Mouse (Mus musculus) Patski (cell line): ENCODE data around the gene Lipe. TPM values are rescaled to one million over a fixed set of nuclear protein-coding genes. Genes with fewer than 3 reads are reported as not detected.

Experiments
- ATAC-seq: fragments of 100-300 bp; one replicate; pipeline ENCODE4 v1.8.0; 2021
- CTCF ChIA-PET: fragments of 350-600 bp; sonication (Branson Sonifier 250); formaldehyde crosslinking; loops from one replicate; lab custom pipeline; 2022; ENCODE audit warnings: inconsistent platforms; lab: Charles Lee
- POLR2A ChIA-PET: fragments of 350-600 bp; sonication (Branson Sonifier 250); formaldehyde crosslinking; loops from one replicate; lab custom pipeline; 2022; ENCODE audit warnings: antibody characterized with exemption, inconsistent platforms; lab: Charles Lee
- DNase-seq: peaks from one replicate; pipeline ENCODE4 v3.0.0-alpha.2; 2011; ENCODE audit warnings: low read depth, low spot score
- H3K27me3 ChIP-seq: fragments of 371-371 bp; one replicate; pipeline ENCODE4 v1.5.1; 2021
- CTCF ChIP-seq: fragments of 100-300 bp; IDR thresholded peaks from one replicate; pipeline ENCODE4 v1.5.1; 2021
- in situ Hi-C: fragments of 300-500 bp; cut with MboI; formaldehyde crosslinking; loops from 3 replicates; pipeline ENCODE4 v1.11.1; 2018; ENCODE audit warnings: low pct_unique_long_range_greater_than_20kb, mixed read lengths
- polyA plus RNA-seq: library from polyadenylated mRNA; unstranded; gene quantifications from one replicate; pipeline ENCODE4 v1.2.3, GENCODE M21; 2021

Lipe gene
- polyA plus RNA-seq, 1 experiment from 2014 or later: 13.2 TPM

- POLR2A ChIA-PET: no interaction called here
- ATAC-seq: no peak
- H3K27me3 ChIP-seq: no peaks in the 10 kb centered on the region
- CTCF ChIA-PET: no interaction called here
- no peak for TF ChIP-seq CTCF
- no peak for DNase-seq
- in situ Hi-C loops: no loop called here
Observed at GRCm38 (mm10) chr7:25387811-25388440, 10.6 kb downstream of the Lipe start.

GRCm38 (mm10) chr7:25385850-25386555 is 12.5 kb downstream of the Lipe start:
- ATAC-seq (no peak), DNase-seq (peak; percentile 80)
- TF ChIP-seq CTCF: no peak
- in situ Hi-C loops: no loop called here
- POLR2A ChIA-PET: no interaction called here
- CTCF ChIA-PET: interaction anchor here (0.9 to 2.4 kb wide), 5 partner anchors 9 to 70 kb away, joined by 3 to 9 read pairs (median 3); partner anchors contain the start of gene Lipe
- H3K27me3 ChIP-seq: no peaks in the 10 kb centered on the region

GRCm38 (mm10) chr7:25385259-25385658 is 13.3 kb downstream of the Lipe start:
- no peaks in the 10 kb centered on the region for H3K27me3 ChIP-seq
- ATAC-seq: no peak
- ChIA-PET CTCF (interaction anchor here (1.0 to 2.4 kb wide), 3 partner anchors 13 to 19 kb away, joined by 3 to 9 read pairs (median 3); partner anchors contain the start of gene Lipe), POLR2A (no interaction called here)
- no peak for DNase-seq
- in situ Hi-C loops: no loop called here
- TF ChIP-seq CTCF: no peak

- in situ Hi-C loops: no loop called here
- ATAC-seq (no peak), DNase-seq (no peak)
- H3K27me3 ChIP-seq: no peaks in the 10 kb centered on the region
- no peak for TF ChIP-seq CTCF
- CTCF ChIA-PET: interaction anchor here (1.0 to 2.4 kb wide), 3 partner anchors 14 to 19 kb away, joined by 3 to 9 read pairs (median 3); partner anchors contain the start of gene Lipe
- POLR2A ChIA-PET: no interaction called here
Observed at GRCm38 (mm10) chr7:25384818-25385217, 13.7 kb downstream of the Lipe start.

GRCm38 (mm10) chr7:25384318-25384717 is 14.2 kb downstream of the Lipe start:
- no peaks in the 10 kb centered on the region for H3K27me3 ChIP-seq
- in situ Hi-C loops: no loop called here
- POLR2A ChIA-PET: interaction anchor here (1.0 kb wide), 1 partner anchor 12 kb away, joined by 3 read pairs; no protein-coding TSS in a partner anchor
- CTCF ChIA-PET: interaction anchor here (1.1 kb wide), 1 partner anchor 18 kb away, joined by 3 read pairs; no protein-coding TSS in a partner anchor
- DNase-seq (no peak), ATAC-seq (no peak)
- no peak for TF ChIP-seq CTCF

- no peak for ATAC-seq
- ChIA-PET CTCF (no interaction called here), POLR2A (interaction anchor here (1.0 kb wide), 1 partner anchor 13 kb away, joined by 3 read pairs; no protein-coding TSS in a partner anchor)
- no peak for DNase-seq
- H3K27me3 ChIP-seq: no peaks in the 10 kb centered on the region
- no peak for TF ChIP-seq CTCF
- in situ Hi-C loops: no loop called here
Observed at GRCm38 (mm10) chr7:25383891-25384290, 14.6 kb downstream of the Lipe start.

GRCm38 (mm10) chr7:25383385-25383784 is 15.1 kb downstream of the Lipe start:
- in situ Hi-C loops: no loop called here
- TF ChIP-seq CTCF: no peak
- POLR2A ChIA-PET: interaction anchor here (1.0 kb wide), 1 partner anchor 13 kb away, joined by 3 read pairs; no protein-coding TSS in a partner anchor
- CTCF ChIA-PET: interaction anchor here (2.9 kb wide), 1 partner anchor 19 kb away, joined by 15 read pairs; no protein-coding TSS in a partner anchor
- no peak for ATAC-seq
- H3K27me3 ChIP-seq: no peaks in the 10 kb centered on the region
- DNase-seq: no peak

GRCm38 (mm10) chr7:25382541-25382940 is 16.0 kb downstream of the Lipe start:
- ATAC-seq (no peak), DNase-seq (no peak)
- in situ Hi-C loops: no loop called here
- TF ChIP-seq CTCF: no peak
- ChIA-PET POLR2A (interaction anchor here (0.6 to 1.0 kb wide), 2 partner anchors 8 to 64 kb away, joined by 3 to 4 read pairs; no protein-coding TSS in a partner anchor), CTCF (interaction anchor here (2.9 kb wide), 1 partner anchor 20 kb away, joined by 15 read pairs; no protein-coding TSS in a partner anchor)
- no peaks in the 10 kb centered on the region for H3K27me3 ChIP-seq

GRCm38 (mm10) chr7:25381284-25381680 is 17.2 kb downstream of the Lipe start:
- in situ Hi-C loops: no loop called here
- ATAC-seq (peak; percentile 42), DNase-seq (no peak)
- no peak for TF ChIP-seq CTCF
- ChIA-PET CTCF (interaction anchor here (0.7 to 2.9 kb wide), 4 partner anchors 9 to 22 kb away, joined by 3 to 15 read pairs (median 3); no protein-coding TSS in a partner anchor), POLR2A (no interaction called here)
- no peaks in the 10 kb centered on the region for H3K27me3 ChIP-seq

- in situ Hi-C loops: no loop called here
- ChIA-PET CTCF (interaction anchor here (0.7 to 2.9 kb wide), 8 partner anchors 10 to 27 kb away, joined by 3 to 15 read pairs (median 4); no protein-coding TSS in a partner anchor), POLR2A (no interaction called here)
- no peak for DNase-seq
- no peak for TF ChIP-seq CTCF
- no peaks in the 10 kb centered on the region for H3K27me3 ChIP-seq
- ATAC-seq: no peak
Observed at GRCm38 (mm10) chr7:25380392-25381283, 17.9 kb downstream of the Lipe start.
